Mouse (Mus musculus) small intestine, adult 2 months (tissue): Measurements from ENCODE around the gene Adam19.

Experiments used
- CTCF ChIP-seq: fragments of 200-500 bp; IDR thresholded peaks from 2 replicates; pipeline ENCODE4 v1.5.1; 2012; ENCODE audit warnings: low read depth, mild to moderate bottlenecking, control low read depth, inconsistent platforms, low read length, moderate library complexity, mixed read lengths; ENCODE audit not compliant: insufficient replicate concordance, insufficient read length; ENCODE audit errors: extremely low read depth
- POLR2A ChIP-seq: fragments of 200-500 bp; IDR thresholded peaks from 2 replicates; pipeline ENCODE4 v1.6.1; 2012; ENCODE audit warnings: low read depth, mild to moderate bottlenecking, control low read depth, inconsistent platforms, low read length, moderate library complexity

DNA sequence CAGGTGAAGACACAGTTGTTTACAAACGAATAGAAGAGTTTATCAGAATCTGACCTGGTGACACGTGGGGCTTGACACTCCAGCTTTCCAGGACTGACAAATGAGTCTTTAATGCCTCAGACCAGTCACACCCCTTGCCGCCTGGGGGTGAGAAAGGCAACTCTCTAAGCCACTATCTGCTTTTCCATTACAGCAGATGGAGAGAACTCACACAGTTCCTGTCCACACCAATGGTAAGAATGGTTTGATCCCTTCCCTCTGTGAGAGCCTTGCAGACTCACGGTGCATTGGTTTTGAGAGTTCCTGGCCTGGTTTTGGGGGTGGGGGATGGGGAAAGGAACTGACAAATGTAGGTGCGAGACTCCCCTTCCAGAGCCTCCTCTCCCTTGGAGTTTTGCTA is 1.5 kb upstream of the Adam19 start:
- TF ChIP-seq CTCF (no peak), POLR2A (no peak)
